Mouse (Mus musculus): Measurements from ENCODE around the gene Slc25a17. TPM values are rescaled to one million over a fixed set of nuclear protein-coding genes. Genes with fewer than 3 reads are reported as not detected.

Gene Slc25a17
- polyA plus RNA-seq, 1 experiment from 2014 or later = 138 TPM

GRCm38 (mm10) chr15:81294897-81295296 lies 65.7 kb downstream of the Slc25a17 start:
- H3K4me3 ChIP-seq = no peak overlapping the region
- H3K27ac ChIP-seq = no peak overlapping the region
- no peaks in the 10 kb centered on the region for H3K27me3 ChIP-seq (replicated peaks)
- no peak for ATAC-seq (replicated peaks)
- no peaks in the 10 kb centered on the region for H3K4me1 ChIP-seq
- 93% methylated on average over 10 of the region's 10 CpGs for WGBS
- H3K4me2 ChIP-seq = no peak overlapping the region
- no peaks in the 10 kb centered on the region for H3K36me3 ChIP-seq (replicated peaks)
- no peaks in the 10 kb centered on the region for H3K9me3 ChIP-seq
- H3K9ac ChIP-seq = no peak overlapping the region

- no peaks in the 10 kb centered on the region for H3K9me3 ChIP-seq
- no peak overlapping the region for H3K4me3 ChIP-seq
- H3K27me3 ChIP-seq (replicated peaks) = no peaks in the 10 kb centered on the region
- no peak overlapping the region for H3K4me2 ChIP-seq
- WGBS = 77% methylated on average over 12 of the region's 12 CpGs
- ATAC-seq (replicated peaks) = no peak
- H3K4me1 ChIP-seq = no peaks in the 10 kb centered on the region
- H3K9ac ChIP-seq = no peak overlapping the region
- no peaks in the 10 kb centered on the region for H3K36me3 ChIP-seq (replicated peaks)
- no peak overlapping the region for H3K27ac ChIP-seq
These were observed 66.2 kb downstream of the Slc25a17 start for GRCm38 (mm10) chr15:81294386-81294785.

GRCm38 (mm10) chr15:81290747-81291146 lies 69.9 kb downstream of the Slc25a17 start:
- Histone ChIP-seq H3K9ac (no peak overlapping the region), H3K36me3 (replicated peaks) (no peaks in the 10 kb centered on the region), H3K4me3 (no peak overlapping the region), H3K4me2 (no peak overlapping the region), H3K9me3 (no peaks in the 10 kb centered on the region), H3K27ac (no peak overlapping the region), H3K27me3 (replicated peaks) (no peaks in the 10 kb centered on the region), H3K4me1 (no peaks in the 10 kb centered on the region)
- no peak for ATAC-seq (replicated peaks)
- 86% methylated on average over 9 of the region's 9 CpGs for WGBS

GRCm38 (mm10) chr15:81290230-81290629 lies 70.4 kb downstream of the Slc25a17 start:
- 91% methylated on average over 4 of the region's 4 CpGs for WGBS
- no peak for ATAC-seq (replicated peaks)
- H3K4me2 ChIP-seq = no peak overlapping the region
- H3K4me3 ChIP-seq = no peak overlapping the region
- H3K4me1 ChIP-seq = no peaks in the 10 kb centered on the region
- H3K9me3 ChIP-seq = no peaks in the 10 kb centered on the region
- H3K27me3 ChIP-seq (replicated peaks) = no peaks in the 10 kb centered on the region
- no peak overlapping the region for H3K9ac ChIP-seq
- H3K36me3 ChIP-seq (replicated peaks) = no peaks in the 10 kb centered on the region
- H3K27ac ChIP-seq = no peak overlapping the region

GRCm38 (mm10) chr15:81284121-81284734 lies 76.4 kb downstream of the Slc25a17 start:
- H3K9me3 ChIP-seq = no peaks in the 10 kb centered on the region
- H3K4me1 ChIP-seq = no peaks in the 10 kb centered on the region
- no peak overlapping the region for H3K4me3 ChIP-seq
- WGBS = 80% methylated on average over 9 of the region's 9 CpGs
- no peak overlapping the region for H3K4me2 ChIP-seq
- no peak overlapping the region for H3K9ac ChIP-seq
- no peaks in the 10 kb centered on the region for H3K27me3 ChIP-seq (replicated peaks)
- ATAC-seq (replicated peaks) = no peak
- H3K36me3 ChIP-seq (replicated peaks) = no peaks in the 10 kb centered on the region
- no peak overlapping the region for H3K27ac ChIP-seq

- Histone ChIP-seq H3K9me3 (no peaks in the 10 kb centered on the region), H3K4me2 (no peak overlapping the region), H3K36me3 (replicated peaks) (no peaks in the 10 kb centered on the region), H3K27ac (no peak overlapping the region), H3K9ac (no peak overlapping the region), H3K27me3 (replicated peaks) (no peaks in the 10 kb centered on the region), H3K4me1 (peaks cover 12% of the 10 kb centered on the region), H3K4me3 (no peak overlapping the region)
- WGBS = 56% methylated on average over 6 of the region's 6 CpGs
- ATAC-seq (replicated peaks) = no peak
These were observed 81.9 kb downstream of the Slc25a17 start for GRCm38 (mm10) chr15:81278699-81279098.

- H3K4me1 ChIP-seq = peaks cover 17% of the 10 kb centered on the region
- 7% methylated on average over 11 of the region's 11 CpGs for WGBS
These were observed 82.7 kb downstream of the Slc25a17 start for GRCm38 (mm10) chr15:81277928-81278327.

GRCm38 (mm10) chr15:81273361-81273760 lies 87.3 kb downstream of the Slc25a17 start:
- Histone ChIP-seq H3K27me3 (replicated peaks) (no peaks in the 10 kb centered on the region), H3K9me3 (no peaks in the 10 kb centered on the region), H3K27ac (peak overlapping the region; percentile 71), H3K36me3 (replicated peaks) (no peaks in the 10 kb centered on the region), H3K4me1 (peaks cover 29% of the 10 kb centered on the region), H3K4me2 (no peak overlapping the region), H3K9ac (no peak overlapping the region), H3K4me3 (no peak overlapping the region)
- 66% methylated on average over 2 of the region's 2 CpGs for WGBS
- ATAC-seq (replicated peaks) = no peak

More at GRCm38 (mm10) chr15:81277928-81278327, 82.7 kb downstream of the Slc25a17 start:
- 0 out of 2 replicates have a peak overlapping the region, but pooled peaks have one; percentile 22 for H3K27ac ChIP-seq
- H3K4me3 ChIP-seq = no peak overlapping the region
- 0 out of 2 replicates have a peak, but pooled peaks have one; percentile 66 for ATAC-seq (replicated peaks)
- H3K4me2 ChIP-seq = peak overlapping the region; percentile 6; the same call in 1 of the 2 replicates
- H3K36me3 ChIP-seq (replicated peaks) = no peaks in the 10 kb centered on the region
- H3K9me3 ChIP-seq = no peaks in the 10 kb centered on the region
- H3K9ac ChIP-seq = no peak overlapping the region
- H3K27me3 ChIP-seq (replicated peaks) = no peaks in the 10 kb centered on the region

GRCm38 (mm10) chr15:81272305-81273053 lies 88.1 kb downstream of the Slc25a17 start:
- H3K4me3 ChIP-seq = no peak overlapping the region
- no peaks in the 10 kb centered on the region for H3K9me3 ChIP-seq
- peaks cover 20% of the 10 kb centered on the region for H3K4me1 ChIP-seq
- 19% methylated on average over 13 of the region's 13 CpGs for WGBS
- peak; percentile 77 for ATAC-seq (replicated peaks)
- no peaks in the 10 kb centered on the region for H3K27me3 ChIP-seq (replicated peaks)
- H3K36me3 ChIP-seq (replicated peaks) = no peaks in the 10 kb centered on the region
- H3K4me2 ChIP-seq = peak overlapping the region; percentile 23
- H3K9ac ChIP-seq = 0 out of 2 replicates have a peak overlapping the region, but pooled peaks have one; percentile 21
- H3K27ac ChIP-seq = peak overlapping the region; percentile 71

Other genes starting within 250 kb of the Slc25a17 start
- gene Mrtfa, start 170.1 kb downstream of the Slc25a17 start, polyA plus RNA-seq (2015; fragmentation: Nextera tagmentation; extraction: Ambion mirVana) = 29.6 and 34.4 TPM in 2 replicates
- 5.3 and 5.8 TPM in 2 replicates for gene Mchr1, start 125.3 kb downstream of the Slc25a17 start, polyA plus RNA-seq (2015; fragmentation: Nextera tagmentation; extraction: Ambion mirVana)
- 180 and 190 TPM in 2 replicates for gene St13, start 39.3 kb upstream of the Slc25a17 start, polyA plus RNA-seq (2015; fragmentation: Nextera tagmentation; extraction: Ambion mirVana)
- 9.5 and 11.2 TPM in 2 replicates for gene Xpnpep3, start 39.3 kb upstream of the Slc25a17 start, polyA plus RNA-seq (2015; fragmentation: Nextera tagmentation; extraction: Ambion mirVana)
- 1.6 and 1.9 TPM in 2 replicates for gene Dnajb7, start 47.5 kb upstream of the Slc25a17 start, polyA plus RNA-seq (2015; fragmentation: Nextera tagmentation; extraction: Ambion mirVana)
- 387 and 390 TPM in 2 replicates for gene Rbx1, start 105.5 kb upstream of the Slc25a17 start, polyA plus RNA-seq (2015; fragmentation: Nextera tagmentation; extraction: Ambion mirVana)
- 22.7 and 25.7 TPM in 2 replicates for gene Ep300, start 224.5 kb upstream of the Slc25a17 start, polyA plus RNA-seq (2015; fragmentation: Nextera tagmentation; extraction: Ambion mirVana)